ENCODE assay signal across 9 mouse cellular contexts in genomic region chr9:45739001-45739701, GRCm38 (mm10).
DNase-seq lines count a peak whose midpoint lies in the region; ATAC-seq and TF ChIP-seq lines count a peak whose summit lies in the region.
"Had no signal": no experiment of that assay in that cellular context is flagged by ENCODE, and none has a peak within 500 bp of the region (broad histone marks: within the 10 kb centered on the region; RNA-seq: fewer than 3 reads in every experiment).

No protein-coding gene starts in this region.

- H3K36me3 ChIP-seq in MEL (ENCODE audit: control insufficient read depth in 1 of 2, insufficient read depth in 2 of 2, low read length in 2 of 2): peaks cover 0 to 5% of the 10 kb centered on the region in 2 experiments; a peak in 1 of 4 replicates
- H3K36me3 ChIP-seq in forebrain, embryonic 14.5 days (ENCODE audit: control insufficient read depth, insufficient read depth, low read length): peaks cover 13% of the 10 kb centered on the region; the same call in 1 of the 2 replicates

- no peak for TF ChIP-seq POLR2A in MEL (IDR thresholded peaks at IDR 0.05; ENCODE audit: control insufficient read depth in 1 of 2, insufficient read depth in 1 of 2, low read depth in 1 of 2, low read length in 2 of 2, poor library complexity in 1 of 2)

- DNase-seq in cerebellum, adult 18-20 months: peak; percentile 32 to 40
- no peak for DNase-seq in cerebellum, adult 8-10 months
- DNase-seq in MEL (ENCODE audit: low read depth, low spot score): peak; percentile 12
- no peak for DNase-seq in forebrain, embryonic 14.5 days (ENCODE audit: low spot score)
- DNase-seq in layer of hippocampus, postnatal 10 days (ENCODE audit: low spot score in 2 of 2): peak; percentile 37 to 55
- DNase-seq in heart, postnatal 36 days: no peak
- DNase-seq in right cerebral cortex, postnatal 10 days (ENCODE audit: low spot score in 2 of 2): no peak
- no peak for DNase-seq in kidney, postnatal 10 days

- TF ChIP-seq EP300 in MEL (IDR thresholded peaks at IDR 0.05; ENCODE audit: low read depth in 1 of 2, low read length in 2 of 2): no peak

- H3K4me2 ChIP-seq in forebrain, embryonic 14.5 days (ENCODE audit: low read length): peak overlapping the region; percentile 14; the same call in 1 of the 2 replicates

- H3K9me3 ChIP-seq in MEL (replicated peaks; ENCODE audit: insufficient read depth, low read length): no peaks in the 10 kb centered on the region
- no peaks in the 10 kb centered on the region for H3K9me3 ChIP-seq in forebrain, embryonic 14.5 days (replicated peaks; ENCODE audit: control insufficient read depth, low read length)
- H3K9me3 ChIP-seq: megakaryocyte, embryonic 14.5 days had no signal

- peaks cover 0 to 9% of the 10 kb centered on the region in 2 experiments; a peak in 1 of 4 replicates for H3K4me1 ChIP-seq in MEL (ENCODE audit: control insufficient read depth in 1 of 2, insufficient read depth in 2 of 2, low read length in 2 of 2)
- peaks cover 15% of the 10 kb centered on the region for H3K4me1 ChIP-seq in forebrain, embryonic 14.5 days (ENCODE audit: control insufficient read depth, insufficient read depth, low read length)
- H3K4me1 ChIP-seq: megakaryocyte, embryonic 14.5 days had no signal

- H3K4me3 ChIP-seq in MEL (ENCODE audit: control insufficient read depth in 1 of 2, insufficient read depth in 1 of 2, low read depth in 2 of 2, low read length in 2 of 2): no peak overlapping the region
- H3K4me3 ChIP-seq in forebrain, embryonic 14.5 days (ENCODE audit: low read depth, low read length): no peak overlapping the region
- H3K4me3 ChIP-seq: megakaryocyte, embryonic 14.5 days had no signal

- no peak for TF ChIP-seq RAD21 in MEL (IDR thresholded peaks at IDR 0.05; ENCODE audit: low read depth, low read length)

- 58% methylated on average over 12 of the region's 12 CpGs for WGBS in forebrain, embryonic 14.5 days

- no peaks in the 10 kb centered on the region for H3K79me2 ChIP-seq in MEL (ENCODE audit: control insufficient read depth, insufficient read depth, low read length, poor library complexity)

- intact Hi-C loops in heart, postnatal 36 days (cut with DNase I): no loop called here

- no peak overlapping the region for H3K27ac ChIP-seq in MEL (ENCODE audit: control insufficient read depth, low read depth, low read length)
- peak overlapping the region; percentile 67 for H3K27ac ChIP-seq in forebrain, embryonic 14.5 days (ENCODE audit: low read depth, low read length)

- ATAC-seq in forebrain, embryonic 14.5 days: peak; percentile 69

- no peak overlapping the region for H3K9ac ChIP-seq in MEL (ENCODE audit: control insufficient read depth, low read depth, low read length, poor library complexity, severe bottlenecking)
- H3K9ac ChIP-seq in forebrain, embryonic 14.5 days (ENCODE audit: low read length): no peak overlapping the region

- no peaks in the 10 kb centered on the region; a peak in 2 of 4 replicates for H3K27me3 ChIP-seq in MEL (ENCODE audit: control insufficient read depth in 1 of 2, insufficient read depth in 2 of 2, low read length in 2 of 2)
- H3K27me3 ChIP-seq in forebrain, embryonic 14.5 days (replicated peaks; ENCODE audit: control insufficient read depth, insufficient read depth, low read length): no peaks in the 10 kb centered on the region

- no peak for TF ChIP-seq CTCF in MEL (IDR thresholded peaks at IDR 0.05 in 2 of 3, conservative IDR thresholded peaks at IDR 0.05 in 1 of 3; ENCODE audit: control insufficient read depth in 1 of 3, insufficient read depth in 1 of 3, low read depth in 2 of 3, low read length in 3 of 3, poor library complexity in 1 of 3, severe bottlenecking in 1 of 3)

TF ChIP-seq in MEL, 35 proteins besides CTCF, POLR2A, EP300 and RAD21:
- TF ChIP-seq USF2 (IDR thresholded peaks at IDR 0.05; ENCODE audit: borderline replicate concordance in 1 of 2, insufficient read depth in 1 of 2, low read depth in 1 of 2, low read length in 2 of 2) (no peak), KAT2A (conservative IDR thresholded peaks at IDR 0.05; ENCODE audit: low read depth, low read length) (no peak), ZNF384 (IDR thresholded peaks at IDR 0.05; ENCODE audit: low read depth, low read length) (no peak), JUND (IDR thresholded peaks at IDR 0.05; ENCODE audit: low read depth, low read length) (no peak), MXI1 (IDR thresholded peaks at IDR 0.05; ENCODE audit: low read depth, low read length) (no peak), ELF1 (IDR thresholded peaks at IDR 0.05; ENCODE audit: low read depth, low read length) (no peak), MYB (IDR thresholded peaks at IDR 0.05; ENCODE audit: low read depth, low read length) (no peak), TAL1 (IDR thresholded peaks at IDR 0.05; ENCODE audit: low read length) (no peak), MAX (IDR thresholded peaks at IDR 0.05; ENCODE audit: low read length) (no peak), TBP (IDR thresholded peaks at IDR 0.05; ENCODE audit: low read depth, low read length) (no peak), BHLHE40 (IDR thresholded peaks at IDR 0.05; ENCODE audit: borderline replicate concordance, low read depth, low read length) (no peak)

Comparison
In these comparisons a context has a peak if more than half of its experiments do, and no peak if none do; other contexts are left out.
1. DNase-seq: peak in cerebellum, adult 18-20 months (2 of 2), MEL (single experiment) and layer of hippocampus, postnatal 10 days (2 of 2); none in cerebellum, adult 8-10 months (single experiment), forebrain, embryonic 14.5 days (single experiment), heart, postnatal 36 days (0 of 2), right cerebral cortex, postnatal 10 days (0 of 2) and kidney, postnatal 10 days (single experiment).